Mouse (Mus musculus) spleen, embryonic (tissue): ENCODE measurements around the gene Abcc10.

Source experiments
- CTCF ChIA-PET: fragments of 350-600 bp; sonication (Branson Sonifier 250); formaldehyde crosslinking; loops from one replicate; lab custom pipeline; 2022; lab: Charles Lee

Gene Abcc10

GRCm38 (mm10) chr17:46262201-46262694, 65.9 kb downstream of the Abcc10 start:
- CTCF ChIA-PET = no interaction called here

DNA sequence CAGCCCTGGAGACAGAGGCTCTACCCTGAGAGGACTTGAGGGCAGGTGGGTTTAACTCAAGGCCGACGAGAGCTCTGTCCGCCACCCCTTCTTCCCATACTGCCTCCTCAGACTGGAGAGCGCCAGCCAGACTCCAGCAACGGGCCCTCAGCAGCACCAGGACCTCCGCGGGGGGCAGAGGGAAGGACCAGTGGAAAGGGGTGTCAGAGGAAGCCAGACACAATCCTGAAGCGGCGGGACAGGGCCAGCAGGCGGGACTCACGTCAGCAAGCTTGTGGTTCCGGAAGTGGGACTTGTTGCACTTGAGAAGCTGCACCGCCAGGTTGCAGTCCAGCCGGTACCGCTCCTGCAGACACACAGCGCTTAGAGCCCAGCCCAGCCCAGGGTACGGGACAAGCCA, 68.5 kb downstream of the Abcc10 start:
- CTCF ChIA-PET = no interaction called here

GRCm38 (mm10) chr17:46258279-46259053, 69.7 kb downstream of the Abcc10 start:
- CTCF ChIA-PET = no interaction called here

- CTCF ChIA-PET = no interaction called here
Observed at GRCm38 (mm10) chr17:46255147-46255546, 73.0 kb downstream of the Abcc10 start.

GRCm38 (mm10) chr17:46254106-46254505, 74.0 kb downstream of the Abcc10 start:
- CTCF ChIA-PET = no interaction called here

GRCm38 (mm10) chr17:46253452-46254084, 74.6 kb downstream of the Abcc10 start, which contains the start of gene Lrrc73:
TSS of gene Lrrc73 (plus strand) at chr17:46253531.
- CTCF ChIA-PET = interaction anchor here (0.6 kb wide), 1 partner anchor 360 kb away, joined by 3 read pairs; no protein-coding TSS in a partner anchor
